Mouse (Mus musculus) kidney, adult 2 months (tissue): ENCODE measurements around the gene Sema4b. TPM values are rescaled to one million over a fixed set of nuclear protein-coding genes. Genes with fewer than 3 reads are reported as not detected.

Experiments
- DNase-seq: peaks from one replicate; pipeline ENCODE4 v3.0.0; 2021
- H3K27ac ChIP-seq: fragments of 200-500 bp; 2 replicates; pipeline ENCODE4 v1.5.1; 2012; ENCODE audit warnings: low read depth, low read length, control low read depth, inconsistent platforms; ENCODE audit not compliant: insufficient read depth
- H3K27me3 ChIP-seq: fragments of 200-500 bp; replicated peaks from 2 replicates; pipeline ENCODE4 v1.6.1; 2012; ENCODE audit warnings: mild to moderate bottlenecking, moderate library complexity, low read length, inconsistent platforms; ENCODE audit not compliant: control insufficient read depth, insufficient read depth
- H3K36me3 ChIP-seq: fragments of 200-500 bp; 2 replicates; pipeline ENCODE4 v1.6.1; 2012; ENCODE audit warnings: mild to moderate bottlenecking, moderate library complexity, low read length, inconsistent platforms; ENCODE audit not compliant: control insufficient read depth, insufficient read depth
- H3K4me1 ChIP-seq: fragments of 200-500 bp; 2 replicates; pipeline ENCODE4 v1.6.1; 2011; ENCODE audit warnings: low read length; ENCODE audit not compliant: control insufficient read depth, insufficient read depth
- H3K4me3 ChIP-seq: fragments of 200-500 bp; 2 replicates; pipeline ENCODE4 v1.5.1; 2011; ENCODE audit warnings: mild to moderate bottlenecking, low read depth, low read length, control low read depth; ENCODE audit not compliant: insufficient read depth
- CTCF ChIP-seq: fragments of 200-500 bp; conservative IDR thresholded peaks from 2 replicates; pipeline ENCODE4 v1.5.1; 2011; ENCODE audit warnings: low read depth, mild to moderate bottlenecking, control low read depth, low read length, moderate library complexity, mixed read lengths; ENCODE audit not compliant: insufficient read depth, insufficient read length
- POLR2A ChIP-seq: fragments of 200-500 bp; IDR thresholded peaks from one replicate; pipeline ENCODE4 v1.6.1; 2011; ENCODE audit warnings: low read depth, low read length, control low read depth
- WGBS: fragments of 180-500 bp; shearing (Covaris S2); methylation state at CpG from one replicate; pipeline ENCODE4 v1.1.7; 2018; 5-methylcytosine and 5-hydroxymethylcytosine counted together
- polyA plus RNA-seq: library from polyadenylated mRNA; depleted of rRNA; stranded (reverse); fragments of >200 nt; gene quantifications from 2 replicates; pipeline ENCODE4 v1.2.3, GENCODE M21; 2012; rRNA removed

Sema4b gene
- polyA plus RNA-seq, 1 experiment = 24.4 TPM

DNA sequence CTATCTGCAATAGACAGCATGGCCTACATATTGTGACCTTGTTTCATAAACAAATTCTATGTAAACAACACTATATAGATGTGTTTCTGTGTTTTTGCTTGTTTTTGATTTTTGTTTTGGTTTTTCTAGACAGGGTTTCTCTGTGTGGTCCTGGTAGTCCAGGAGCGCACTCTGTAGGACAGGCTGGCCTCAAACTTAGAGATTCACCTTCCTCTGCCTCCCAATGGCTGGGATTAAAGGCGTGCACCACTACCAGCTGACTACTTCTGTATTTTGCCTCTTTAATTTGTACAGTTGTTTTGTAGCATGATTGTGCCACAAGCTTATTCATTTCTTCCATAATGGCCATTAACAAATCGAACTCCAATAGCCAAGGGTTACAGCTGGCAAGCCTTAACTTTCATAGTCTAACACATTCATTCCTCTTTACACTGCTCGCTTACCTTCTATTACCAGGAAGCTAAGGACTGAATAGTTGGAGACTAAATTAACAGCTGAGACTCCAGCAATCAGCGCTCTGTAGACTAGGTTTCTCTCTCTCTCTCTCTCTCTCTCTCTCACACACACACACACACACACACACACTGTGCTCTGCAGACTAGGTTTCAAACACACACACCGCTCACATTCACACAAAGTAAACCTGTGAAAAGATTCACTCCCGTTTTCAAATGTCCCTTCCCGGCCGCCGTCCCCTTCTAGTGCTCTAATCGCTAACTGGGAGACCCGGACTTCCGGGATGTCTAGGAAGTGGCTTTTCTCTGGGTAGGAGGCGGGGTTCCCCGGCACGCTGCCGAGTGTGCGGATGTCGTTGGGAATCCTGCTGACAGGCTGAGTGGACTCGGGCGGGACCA lies 82.5 kb downstream of the Sema4b start, which contains the start of gene Vps33b:
TSS of gene Vps33b (plus strand) at position 753 of the 854 bp plus-strand sequence.
- peak within 1 kb of the TSS; percentile 92 for H3K27ac ChIP-seq
- no peaks in the 10 kb centered on the region for H3K27me3 ChIP-seq
- peaks cover 6% of the 10 kb centered on the region for H3K4me1 ChIP-seq
- no peak for TF ChIP-seq POLR2A
- no peak for TF ChIP-seq CTCF
- H3K4me3 ChIP-seq = peak within 1 kb of the TSS; percentile 99
- DNase-seq = peak; percentile 99
- no peaks in the 10 kb centered on the region for H3K36me3 ChIP-seq
- 4% methylated on average over 21 of the region's 21 CpGs for WGBS

DNA sequence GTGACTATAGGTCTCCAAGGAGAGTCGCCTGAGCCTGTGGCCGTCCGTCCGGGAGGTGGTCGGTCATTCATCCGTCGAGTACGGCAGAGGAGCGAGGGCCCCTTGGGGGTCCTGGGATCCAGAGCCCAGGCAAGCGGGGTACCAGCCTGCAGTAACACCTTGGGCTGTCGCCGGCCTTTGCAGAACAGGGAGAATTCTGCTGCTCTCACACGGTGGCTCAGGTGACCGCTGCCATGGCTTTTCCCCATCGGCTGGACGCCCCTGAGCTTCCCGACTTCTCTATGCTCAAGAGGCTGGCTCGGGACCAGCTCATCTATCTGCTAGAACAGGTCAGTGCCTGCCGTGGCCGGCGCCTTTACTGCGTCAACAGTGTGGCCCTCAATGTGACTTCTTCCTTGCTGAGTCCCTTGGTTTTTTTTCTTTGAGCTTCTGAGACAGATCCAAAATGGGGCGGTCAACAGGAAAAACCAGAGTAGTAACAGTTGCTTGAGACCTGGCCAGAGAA lies 83.2 kb downstream of the Sema4b start:
- no peak for TF ChIP-seq POLR2A
- no peak for TF ChIP-seq CTCF
- Histone ChIP-seq H3K4me1 (peaks cover 6% of the 10 kb centered on the region), H3K27ac (peak overlapping the region; percentile 46), H3K27me3 (no peaks in the 10 kb centered on the region), H3K36me3 (no peaks in the 10 kb centered on the region), H3K4me3 (peak overlapping the region; percentile 99)
- WGBS = under 1% methylated on average over 23 of the region's 23 CpGs
- DNase-seq = peak; percentile 56

DNA sequence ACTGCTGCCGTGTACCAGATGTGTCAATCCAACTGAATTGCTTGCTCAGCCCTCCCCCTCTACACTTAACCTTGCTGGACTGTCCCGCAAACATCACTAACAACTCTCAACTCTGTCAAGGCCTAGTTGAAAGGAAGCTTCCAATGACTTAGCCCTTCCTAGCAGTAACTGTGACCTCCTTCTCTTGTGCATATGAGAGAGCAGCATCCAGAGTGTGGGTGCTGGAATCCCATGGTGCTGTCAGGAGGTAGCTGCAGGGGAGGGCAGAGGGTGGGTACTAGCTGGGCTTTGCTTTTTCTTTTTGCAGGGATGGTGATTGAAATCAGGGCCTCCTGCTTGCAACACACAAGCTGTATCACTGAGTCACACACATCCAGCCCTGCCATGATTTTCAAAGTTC lies 86.8 kb downstream of the Sema4b start:
- no peak for TF ChIP-seq POLR2A
- TF ChIP-seq CTCF = no peak
- DNase-seq = no peak
- 91% methylated on average over 2 of the region's 2 CpGs for WGBS
- H3K4me3 ChIP-seq = no peak overlapping the region
- H3K27ac ChIP-seq = no peak overlapping the region
- peaks cover 2% of the 10 kb centered on the region; the same call in 1 of the 2 replicates for H3K36me3 ChIP-seq
- peaks cover 6% of the 10 kb centered on the region for H3K4me1 ChIP-seq
- no peaks in the 10 kb centered on the region for H3K27me3 ChIP-seq

Other genes with a start within 250 kb of the Sema4b start
- gene Zfp710, start 162.0 kb upstream of the Sema4b start, polyA plus RNA-seq = 22.6 and 26.4 TPM in 2 replicates
- gene Idh2, start 71.4 kb upstream of the Sema4b start, polyA plus RNA-seq = 651 and 688 TPM in 2 replicates
- gene Cib1, start 46.0 kb downstream of the Sema4b start, polyA plus RNA-seq = 333 and 344 TPM in 2 replicates
- gene Gdpgp1, start 46.0 kb downstream of the Sema4b start, polyA plus RNA-seq = 2.4 and 2.6 TPM in 2 replicates
- gene Ttll13, start 59.5 kb downstream of the Sema4b start, polyA plus RNA-seq = 1.4 and 1.7 TPM in 2 replicates
- 21.6 TPM in 2 replicates for gene Ngrn, start 74.4 kb downstream of the Sema4b start, polyA plus RNA-seq
- 8.8 and 10.1 TPM in 2 replicates for gene Vps33b, start 82.8 kb downstream of the Sema4b start, polyA plus RNA-seq
- gene Prc1, start 107.6 kb downstream of the Sema4b start, polyA plus RNA-seq = 1.6 and 1.7 TPM in 2 replicates
- gene Rccd1, start 137.6 kb downstream of the Sema4b start, polyA plus RNA-seq = 3.7 and 5.3 TPM in 2 replicates
- gene Unc45a, start 154.2 kb downstream of the Sema4b start, polyA plus RNA-seq = 53.3 and 81.0 TPM in 2 replicates
- gene Hddc3, start 156.3 kb downstream of the Sema4b start, polyA plus RNA-seq = 66.3 and 86.4 TPM in 2 replicates
- 40.4 and 49.9 TPM in 2 replicates for gene Man2a2, start 184.5 kb downstream of the Sema4b start, polyA plus RNA-seq
- gene Fes, start 201.1 kb downstream of the Sema4b start, polyA plus RNA-seq = 10.0 and 10.8 TPM in 2 replicates
- 145 and 172 TPM in 2 replicates for gene Furin, start 218.6 kb downstream of the Sema4b start, polyA plus RNA-seq